Mouse (Mus musculus): ENCODE data around the gene Olfr373. TPM values are rescaled to one million over a fixed set of nuclear protein-coding genes. Genes with fewer than 3 reads are reported as not detected.

Gene Olfr373
- total RNA-seq, 2 experiments from 2014 or later: not detected

GRCm38 (mm10) chr8:72134756-72135445 lies 51.9 kb downstream of the Olfr373 start, which contains the start of gene Tpm4:
Gene Tpm4 (plus strand): TSS chr8:72134975.
- DNase-seq: peak; percentile 85

GRCm38 (mm10) chr8:72135446-72136301 lies 52.7 kb downstream of the Olfr373 start:
- peak; percentile 60 for DNase-seq

- DNase-seq: peak; percentile 74
Observed at GRCm38 (mm10) chr8:72136302-72136978, 53.5 kb downstream of the Olfr373 start.

GRCm38 (mm10) chr8:72137431-72137830 lies 54.5 kb downstream of the Olfr373 start:
- no peak for DNase-seq

GRCm38 (mm10) chr8:72138456-72138855 lies 55.5 kb downstream of the Olfr373 start:
- no peak for DNase-seq

- DNase-seq: no peak
Observed at GRCm38 (mm10) chr8:72143256-72143824, 60.4 kb downstream of the Olfr373 start.

- DNase-seq: no peak
Observed at GRCm38 (mm10) chr8:72144345-72144975, 61.5 kb downstream of the Olfr373 start.

GRCm38 (mm10) chr8:72145511-72145910 lies 62.5 kb downstream of the Olfr373 start:
- DNase-seq: no peak

- DNase-seq: peak; percentile 75
Observed at GRCm38 (mm10) chr8:72146056-72146455, 63.1 kb downstream of the Olfr373 start.

GRCm38 (mm10) chr8:72146556-72146955 lies 63.6 kb downstream of the Olfr373 start:
- no peak for DNase-seq

GRCm38 (mm10) chr8:72147266-72147665 lies 64.3 kb downstream of the Olfr373 start:
- no peak for DNase-seq

GRCm38 (mm10) chr8:72149056-72149455 lies 66.1 kb downstream of the Olfr373 start:
- DNase-seq: no peak

GRCm38 (mm10) chr8:72151418-72152078 lies 68.6 kb downstream of the Olfr373 start:
- DNase-seq: no peak

Other genes with a start within 250 kb of the Olfr373 start
- 1 to 10 TPM; 7.6 to 9.4 TPM for gene Zfp709, start 201.2 kb upstream of the Olfr373 start, total RNA-seq (2021)
- gene Zfp882, start 174.6 kb upstream of the Olfr373 start, total RNA-seq (2021): 1 to 10 TPM; 3.7 to 7.0 TPM
- 10 to 100 TPM; 29.8 to 33.9 TPM for gene Zfp617, start 174.5 kb upstream of the Olfr373 start, total RNA-seq (2021)
- 10 to 100 TPM; 15.4 to 25.9 TPM for gene Zfp961, start 132.1 kb upstream of the Olfr373 start, total RNA-seq (2021)
- gene Cyp4f18, start 73.6 kb upstream of the Olfr373 start, total RNA-seq (2021): 1 to 10 TPM; 1.7 to 1.8 TPM
- gene Olfr372, start 42.0 kb upstream of the Olfr373 start, total RNA-seq (2021): not detected
- not detected for gene Olfr374, start 23.9 kb downstream of the Olfr373 start, total RNA-seq (2021)
- gene Tpm4, start 51.8 kb downstream of the Olfr373 start, total RNA-seq (2021): 100 to 1,000 TPM; 201 to 246 TPM
- gene Rab8a, start 78.0 kb downstream of the Olfr373 start, total RNA-seq (2021): 10 to 100 TPM; 60.9 to 64.7 TPM
- gene Hsh2d, start 106.5 kb downstream of the Olfr373 start, total RNA-seq (2021): under 1 TPM; 0.21 to 0.27 TPM
- gene Cib3, start 129.7 kb downstream of the Olfr373 start, total RNA-seq (2021): not detected
- gene Gm11034, start 130.5 kb downstream of the Olfr373 start, total RNA-seq (2021): not detected
- 10 to 100 TPM; 43.8 to 46.8 TPM for gene Fam32a, start 136.6 kb downstream of the Olfr373 start, total RNA-seq (2021)
- 10 to 100 TPM; 66.8 to 81.0 TPM for gene Ap1m1, start 156.8 kb downstream of the Olfr373 start, total RNA-seq (2021)
- 10 to 100 TPM; 18.5 to 18.7 TPM for gene Gm10282, start 222.1 kb downstream of the Olfr373 start, total RNA-seq (2021)
- gene Klf2, start 235.9 kb downstream of the Olfr373 start, total RNA-seq (2021): 10 to 100 TPM; 48.0 to 99.9 TPM

Data from adrenal gland, postnatal 10 days (tissue).